Mouse (Mus musculus) limb, embryonic 11.5 days (tissue): ENCODE results near the gene Cdk5rap3. TPM values are rescaled to one million over a fixed set of nuclear protein-coding genes. Genes with fewer than 3 reads are reported as not detected.

ENCODE experiments used
- ATAC-seq: fragments of 200-750 bp; cut with Nextera tagmentation; 2 replicates; pipeline ENCODE4 v1.8.0; 2017; ENCODE audit warnings: low read depth; ENCODE audit not compliant: insufficient number of reproducible peaks, low FRiP score, low TSS enrichment
- DNase-seq: peaks from one replicate; pipeline ENCODE4 v3.0.0-alpha.2; 2015; ENCODE audit warnings: low spot score
- H3K27ac ChIP-seq: fragments of 300-500 bp; sonication (generic); replicated peaks from 2 replicates; pipeline ENCODE4 v1.5.1; 2014; ENCODE audit warnings: low read depth, mild to moderate bottlenecking, low read length
- H3K27me3 ChIP-seq: fragments of 300-500 bp; sonication (generic); 2 replicates; pipeline ENCODE4 v1.6.1; 2014; ENCODE audit warnings: mild to moderate bottlenecking, low read length, mixed read lengths; ENCODE audit not compliant: control insufficient read depth, insufficient read depth
- H3K36me3 ChIP-seq: fragments of 300-500 bp; sonication (generic); 2 replicates; pipeline ENCODE4 v1.6.1; 2014; ENCODE audit warnings: mild to moderate bottlenecking, low read length, moderate library complexity, mixed read lengths; ENCODE audit not compliant: control insufficient read depth, insufficient read depth
- H3K4me1 ChIP-seq: fragments of 300-500 bp; sonication (generic); 2 replicates; pipeline ENCODE4 v1.6.1; 2014; ENCODE audit warnings: low read length, mixed read lengths; ENCODE audit not compliant: control insufficient read depth, insufficient read depth
- H3K4me2 ChIP-seq: fragments of 300-500 bp; sonication (generic); 2 replicates; pipeline ENCODE4 v1.6.1; 2014; ENCODE audit warnings: low read depth, mild to moderate bottlenecking, moderate library complexity; ENCODE audit not compliant: severe bottlenecking
- H3K4me3 ChIP-seq: fragments of 300-500 bp; sonication (generic); 2 replicates; pipeline ENCODE4 v1.5.1; 2014; ENCODE audit warnings: low read depth, low read length
- H3K9ac ChIP-seq: fragments of 300-500 bp; sonication (generic); 2 replicates; pipeline ENCODE4 v1.6.1; 2014; ENCODE audit warnings: mild to moderate bottlenecking, low read length
- H3K9me3 ChIP-seq: fragments of 300-500 bp; sonication (generic); 2 replicates; pipeline ENCODE4 v1.6.1; 2016; ENCODE audit warnings: low read length; ENCODE audit not compliant: control insufficient read depth
- WGBS: fragments of 180-500 bp; shearing (Covaris S2); extraction: QIAGEN DNeasy Blood & Tissue Kit; methylation state at CpG from one replicate; pipeline ENCODE4 v1.1.7; 2014; 5-methylcytosine and 5-hydroxymethylcytosine counted together
- polyA plus RNA-seq: library from polyadenylated mRNA; unstranded; fragments of >200 nt; fragmentation: Nextera tagmentation; extraction: Ambion mirVana; gene quantifications from 2 replicates; pipeline ENCODE4 v1.2.1, GENCODE M21; 2014

Gene Cdk5rap3
- polyA plus RNA-seq, 1 experiment from 2014 or later = 77.0 TPM

- Histone ChIP-seq H3K27me3 (no peaks in the 10 kb centered on the region), H3K9ac (no peak overlapping the region), H3K9me3 (no peaks in the 10 kb centered on the region), H3K36me3 (peaks cover 12% of the 10 kb centered on the region), H3K4me1 (peaks cover 9% of the 10 kb centered on the region), H3K27ac (no peak overlapping the region), H3K4me2 (no peak overlapping the region), H3K4me3 (no peak overlapping the region)
- ATAC-seq = no peak
- no peak for DNase-seq
- 89% methylated on average over 4 of the region's 4 CpGs for WGBS
Measured at GRCm38 (mm10) chr11:96947849-96948248, 31.6 kb upstream of the Cdk5rap3 start.

- Histone ChIP-seq H3K4me1 (peaks cover 9% of the 10 kb centered on the region), H3K27ac (no peak overlapping the region), H3K27me3 (no peaks in the 10 kb centered on the region), H3K4me3 (no peak overlapping the region), H3K9ac (no peak overlapping the region), H3K4me2 (no peak overlapping the region), H3K9me3 (no peaks in the 10 kb centered on the region), H3K36me3 (peaks cover 5% of the 10 kb centered on the region)
- peak; percentile 39 for DNase-seq
- WGBS = 65% methylated on average over 9 of the region's 9 CpGs
- no peak for ATAC-seq
Measured at GRCm38 (mm10) chr11:96946498-96946897, 30.2 kb upstream of the Cdk5rap3 start.

- Histone ChIP-seq H3K4me2 (peak overlapping the region; percentile 91), H3K4me1 (peaks cover 9% of the 10 kb centered on the region), H3K9ac (no peak overlapping the region), H3K4me3 (no peak overlapping the region), H3K9me3 (no peaks in the 10 kb centered on the region), H3K27ac (no peak overlapping the region), H3K27me3 (no peaks in the 10 kb centered on the region), H3K36me3 (peaks cover 3% of the 10 kb centered on the region; the same call in 1 of the 2 replicates)
- ATAC-seq (no peak), DNase-seq (no peak)
- WGBS = 85% methylated on average over 14 of the region's 14 CpGs
Measured at GRCm38 (mm10) chr11:96944844-96945580, 28.7 kb upstream of the Cdk5rap3 start.

- Histone ChIP-seq H3K4me1 (peaks cover 9% of the 10 kb centered on the region), H3K36me3 (no peaks in the 10 kb centered on the region), H3K27ac (no peak within 1 kb of the TSS), H3K4me2 (peak within 1 kb of the TSS; percentile 91), H3K4me3 (peak within 1 kb of the TSS; percentile 50), H3K9ac (peak within 1 kb of the TSS; percentile 47), H3K27me3 (no peaks in the 10 kb centered on the region), H3K9me3 (no peaks in the 10 kb centered on the region)
- DNase-seq (peak; percentile 91), ATAC-seq (peak; percentile 94)
- under 1% methylated on average over 29 of the region's 29 CpGs for WGBS
Measured at GRCm38 (mm10) chr11:96943746-96944304, 27.5 kb upstream of the Cdk5rap3 start, which contains the start of gene Pnpo. Gene Pnpo (minus strand): TSS chr11:96943986.

GRCm38 (mm10) chr11:96941989-96942590 is 25.8 kb upstream of the Cdk5rap3 start:
- H3K27ac ChIP-seq = no peak overlapping the region
- no peak for DNase-seq

GRCm38 (mm10) chr11:96940578-96941465 is 24.5 kb upstream of the Cdk5rap3 start:
- Histone ChIP-seq H3K9ac (no peak overlapping the region), H3K36me3 (no peaks in the 10 kb centered on the region), H3K4me3 (no peak overlapping the region), H3K27me3 (no peaks in the 10 kb centered on the region), H3K9me3 (no peaks in the 10 kb centered on the region), H3K4me1 (peaks cover 9% of the 10 kb centered on the region), H3K27ac (no peak overlapping the region), H3K4me2 (0 out of 2 replicates have a peak overlapping the region, but pooled peaks have one; percentile 4)
- DNase-seq (no peak), ATAC-seq (no peak)
- 75% methylated on average over 16 of the region's 16 CpGs for WGBS

More at GRCm38 (mm10) chr11:96941989-96942590, 25.8 kb upstream of the Cdk5rap3 start:
- Histone ChIP-seq H3K4me3 (no peak overlapping the region), H3K9ac (no peak overlapping the region), H3K4me1 (peaks cover 9% of the 10 kb centered on the region), H3K36me3 (no peaks in the 10 kb centered on the region), H3K9me3 (no peaks in the 10 kb centered on the region), H3K4me2 (no peak overlapping the region), H3K27me3 (no peaks in the 10 kb centered on the region)
- ATAC-seq = no peak
- 82% methylated on average over 6 of the region's 6 CpGs for WGBS

GRCm38 (mm10) chr11:96938426-96938800 is 22.1 kb upstream of the Cdk5rap3 start:
- H3K9ac ChIP-seq = no peak overlapping the region
- 86% methylated on average over 6 of the region's 6 CpGs for WGBS

More at GRCm38 (mm10) chr11:96938426-96938800, 22.1 kb upstream of the Cdk5rap3 start:
- no peak for DNase-seq
- H3K27me3 ChIP-seq = no peaks in the 10 kb centered on the region
- H3K4me2 ChIP-seq = no peak overlapping the region
- H3K9me3 ChIP-seq = no peaks in the 10 kb centered on the region
- H3K36me3 ChIP-seq = no peaks in the 10 kb centered on the region
- no peak overlapping the region for H3K27ac ChIP-seq
- ATAC-seq = no peak
- H3K4me3 ChIP-seq = no peak overlapping the region
- peaks cover 4% of the 10 kb centered on the region; the same call in 1 of the 2 replicates for H3K4me1 ChIP-seq
